ENCODE assay signal across 39 mouse cellular contexts in genomic region chr7:26311786-26312185, GRCm38 (mm10). TPM values are rescaled to one million over a fixed set of nuclear protein-coding genes. Genes with fewer than 3 reads are reported as not detected.
"Had no signal": no experiment of that assay in that cellular context is flagged by ENCODE, and none has a peak within 500 bp of the region (broad histone marks: within the 10 kb centered on the region; RNA-seq: fewer than 3 reads in every experiment).

No protein-coding gene starts in this region.

RNA-seq across cellular contexts. Expression of gene Cyp2a4, which starts 4.8 kb away (rescaled TPM):
- total RNA-seq: left cerebral cortex, adult 8-10 months; left cerebral cortex, postnatal 10 days; left cerebral cortex, postnatal 14 days; left cerebral cortex, postnatal 25 days; left cerebral cortex, postnatal 36 days; left cerebral cortex, postnatal 4 days; megakaryocyte progenitor cell, adult 5-6 weeks; megakaryocyte, adult 5-6 weeks; megakaryocyte-erythroid progenitor cell, adult 5-6 weeks; midbrain, postnatal 0 days; monocyte, adult 5-6 weeks had no signal
- polyA plus RNA-seq: limb, embryonic 10.5 days; limb, embryonic 11.5 days; limb, embryonic 12.5 days; limb, embryonic 13.5 days; limb, embryonic 14.5 days; limb, embryonic 15.5 days; liver, embryonic 11.5 days; liver, embryonic 12.5 days; liver, embryonic 13.5 days; lung, adult 2 months; lung, embryonic 14.5 days; lung, embryonic 15.5 days; lung, embryonic 16.5 days; lung, postnatal 0 days; macrophage; midbrain, embryonic 10.5 days; midbrain, embryonic 11.5 days; midbrain, embryonic 12.5 days; midbrain, embryonic 13.5 days; midbrain, embryonic 14.5 days; midbrain, embryonic 15.5 days; midbrain, embryonic 16.5 days; midbrain, postnatal 0 days; myocyte; neural tube, embryonic 11.5 days; neural tube, embryonic 12.5 days had no signal

RNA-seq across cellular contexts. Expression of gene Vmn1r184, which starts 51.7 kb away (rescaled TPM):
- total RNA-seq: left cerebral cortex, adult 8-10 months; left cerebral cortex, postnatal 10 days; left cerebral cortex, postnatal 14 days; left cerebral cortex, postnatal 25 days; left cerebral cortex, postnatal 36 days; left cerebral cortex, postnatal 4 days; megakaryocyte progenitor cell, adult 5-6 weeks; megakaryocyte, adult 5-6 weeks; megakaryocyte-erythroid progenitor cell, adult 5-6 weeks; midbrain, postnatal 0 days; monocyte, adult 5-6 weeks had no signal
- polyA plus RNA-seq: limb, embryonic 10.5 days; limb, embryonic 11.5 days; limb, embryonic 12.5 days; limb, embryonic 13.5 days; limb, embryonic 14.5 days; limb, embryonic 15.5 days; liver, embryonic 11.5 days; liver, embryonic 12.5 days; liver, embryonic 13.5 days; liver, embryonic 14.5 days; liver, embryonic 15.5 days; liver, embryonic 16.5 days; lung, adult 2 months; lung, embryonic 14.5 days; lung, embryonic 15.5 days; lung, embryonic 16.5 days; lung, postnatal 0 days; macrophage; midbrain, embryonic 10.5 days; midbrain, embryonic 11.5 days; midbrain, embryonic 12.5 days; midbrain, embryonic 13.5 days; midbrain, embryonic 14.5 days; midbrain, embryonic 15.5 days; midbrain, embryonic 16.5 days; midbrain, postnatal 0 days; myocyte; neural tube, embryonic 11.5 days; neural tube, embryonic 12.5 days had no signal
